Mouse (Mus musculus) heart, adult 2 months (tissue): ENCODE results near the gene F7. TPM values are rescaled to one million over a fixed set of nuclear protein-coding genes. Genes with fewer than 3 reads are reported as not detected.

Experiments used
- DNase-seq, 2 experiments: peaks; one replicate each; pipeline ENCODE4 v3.0.0; 2021
- H3K27ac ChIP-seq: fragments of 200-600 bp; 2 replicates; pipeline ENCODE4 v1.8.1; 2022
- H3K27me3 ChIP-seq: fragments of 200-500 bp; 2 replicates; pipeline ENCODE4 v1.6.1; 2012; ENCODE audit warnings: mild to moderate bottlenecking, low read length, inconsistent platforms, mixed read lengths; ENCODE audit not compliant: control insufficient read depth, insufficient read depth
- H3K36me3 ChIP-seq: fragments of 200-500 bp; 2 replicates; pipeline ENCODE4 v1.6.1; 2012; ENCODE audit warnings: low read length, inconsistent platforms; ENCODE audit not compliant: control insufficient read depth, insufficient read depth
- H3K4me1 ChIP-seq: fragments of 200-500 bp; 2 replicates; pipeline ENCODE4 v1.6.1; 2011; ENCODE audit warnings: low read length; ENCODE audit not compliant: control insufficient read depth, insufficient read depth
- H3K4me3 ChIP-seq: fragments of 200-600 bp; 2 replicates; pipeline ENCODE4 v1.8.1; 2022
- H3K79me2 ChIP-seq: fragments of 200-500 bp; replicated peaks from 2 replicates; pipeline ENCODE4 v1.6.1; 2012; ENCODE audit warnings: mild to moderate bottlenecking, inconsistent platforms, low read length, moderate library complexity, mixed read lengths; ENCODE audit not compliant: control insufficient read depth, insufficient read depth
- H3K9ac ChIP-seq: fragments of 200-500 bp; 2 replicates; pipeline ENCODE4 v1.6.1; 2012; ENCODE audit warnings: low read depth, mild to moderate bottlenecking, control low read depth, inconsistent platforms, low read length, mixed read lengths
- CTCF ChIP-seq: fragments of 200-600 bp; IDR thresholded peaks from 2 replicates; pipeline ENCODE4 v1.8.1; 2022; ENCODE audit warnings: antibody characterized with exemption, mild to moderate bottlenecking, moderate library complexity
- EP300 ChIP-seq: fragments of 200-500 bp; IDR thresholded peaks from 2 replicates; pipeline ENCODE4 v1.6.1; 2011; ENCODE audit warnings: low read depth, low read length, control low read depth; ENCODE audit not compliant: insufficient read depth
- POLR2A ChIP-seq: fragments of 200-500 bp; IDR thresholded peaks from 2 replicates; pipeline ENCODE4 v1.6.1; 2011; ENCODE audit warnings: mild to moderate bottlenecking, low read depth, low read length, control low read depth; ENCODE audit not compliant: insufficient read depth
- WGBS: fragments of 180-500 bp; shearing (Covaris S2); methylation state at CpG from one replicate; pipeline ENCODE4 v1.1.7; 2018; 5-methylcytosine and 5-hydroxymethylcytosine counted together
- intact Hi-C: fragments of 180-260 bp; cut with DNase I; formaldehyde crosslinking; loops from one replicate; pipeline ENCODE4 v1.15.1; 2025
- polyA plus RNA-seq: library from polyadenylated mRNA; depleted of rRNA; stranded (reverse); fragments of >200 nt; gene quantifications from 2 replicates; pipeline ENCODE4 v1.2.3, GENCODE M21; 2012
- total RNA-seq, 2 experiments: library from RNA; stranded (reverse); gene quantifications; 2 replicates each; pipeline ENCODE4 v1.2.3; 2021

F7 gene
- total and polyA plus RNA-seq, 3 experiments = 0.21 to 0.45 (median 0.21) TPM

DNA sequence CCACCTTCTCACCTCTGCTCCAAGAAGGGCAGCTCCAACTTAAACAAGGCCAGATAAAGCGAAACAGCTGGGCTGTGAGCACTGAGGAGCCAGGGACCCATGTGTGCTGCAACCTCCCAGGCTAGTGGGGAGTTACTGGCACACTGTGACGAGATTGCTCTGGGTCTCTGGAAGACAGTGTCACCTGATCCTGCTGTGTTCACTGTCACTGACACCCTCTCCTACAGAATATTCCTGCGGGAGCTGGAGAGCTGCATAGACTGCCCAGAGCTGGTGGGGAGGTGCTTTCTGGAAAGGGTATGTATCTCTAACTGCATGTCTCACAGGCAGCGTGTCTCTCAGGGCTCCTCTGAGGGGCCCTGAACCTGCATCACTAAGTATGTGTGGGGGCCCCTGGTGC is 18.4 kb upstream of the F7 start:
- DNase-seq = no peak

GRCm38 (mm10) chr8:13010313-13010712 is 15.5 kb upstream of the F7 start:
- intact Hi-C loops = no loop called here

More for the DNA sequence above, 18.4 kb upstream of the F7 start:
- H3K4me3 ChIP-seq = no peak overlapping the region
- WGBS = 66% methylated on average over 4 of the region's 4 CpGs
- H3K27me3 ChIP-seq = no peaks in the 10 kb centered on the region
- intact Hi-C loops = no loop called here
- no peaks in the 10 kb centered on the region for H3K4me1 ChIP-seq
- no peaks in the 10 kb centered on the region for H3K36me3 ChIP-seq
- H3K9ac ChIP-seq = no peak overlapping the region
- no peaks in the 10 kb centered on the region for H3K79me2 ChIP-seq
- H3K27ac ChIP-seq = no peak overlapping the region
- no peak for TF ChIP-seq POLR2A
- no peak for TF ChIP-seq CTCF
- no peak for TF ChIP-seq EP300

DNA sequence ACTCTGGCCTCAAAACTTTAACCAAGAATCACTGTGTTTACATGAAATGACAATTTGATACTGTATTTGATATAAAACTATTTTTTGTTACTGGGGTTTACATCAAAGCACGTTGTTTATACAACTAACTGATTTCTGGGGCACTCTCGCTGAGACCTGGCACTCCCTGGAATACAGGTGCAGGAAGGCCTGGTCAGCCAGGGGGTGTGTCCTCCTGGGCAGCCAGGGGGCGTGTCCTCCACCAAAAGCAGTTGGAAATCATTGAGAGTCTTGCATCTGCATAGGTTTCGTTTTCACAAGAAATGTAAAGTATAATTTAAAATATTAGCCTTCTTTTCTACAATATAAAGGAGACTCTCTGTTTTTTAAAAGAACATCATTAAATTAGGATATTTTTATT is 6.3 kb upstream of the F7 start:
- H3K9ac ChIP-seq = no peak overlapping the region
- TF ChIP-seq EP300 (no peak), CTCF (no peak), POLR2A (no peak)
- H3K27ac ChIP-seq = no peak overlapping the region
- 64% methylated on average over 4 of the region's 4 CpGs for whole genome bisulfite sequencing
- H3K36me3 ChIP-seq = no peaks in the 10 kb centered on the region
- no peaks in the 10 kb centered on the region for H3K27me3 ChIP-seq
- no peak overlapping the region for H3K4me3 ChIP-seq
- no peaks in the 10 kb centered on the region for H3K79me2 ChIP-seq
- DNase-seq = no peak
- intact Hi-C loops = no loop called here
- no peaks in the 10 kb centered on the region; the same call in 1 of the 2 replicates for H3K4me1 ChIP-seq

More at GRCm38 (mm10) chr8:13010313-13010712, 15.5 kb upstream of the F7 start:
- Histone ChIP-seq H3K79me2 (no peaks in the 10 kb centered on the region), H3K27me3 (no peaks in the 10 kb centered on the region), H3K36me3 (no peaks in the 10 kb centered on the region), H3K4me3 (no peak overlapping the region), H3K27ac (no peak overlapping the region), H3K4me1 (no peaks in the 10 kb centered on the region), H3K9ac (no peak overlapping the region)
- TF ChIP-seq EP300 (no peak), CTCF (no peak), POLR2A (no peak)
- no peak for DNase-seq
- WGBS = 52% methylated on average over 4 of the region's 4 CpGs

- Histone ChIP-seq H3K79me2 (no peaks in the 10 kb centered on the region), H3K4me1 (no peaks in the 10 kb centered on the region; the same call in 1 of the 2 replicates), H3K36me3 (no peaks in the 10 kb centered on the region), H3K27ac (no peak overlapping the region), H3K27me3 (no peaks in the 10 kb centered on the region), H3K4me3 (no peak overlapping the region), H3K9ac (no peak overlapping the region)
- DNase-seq = no peak
- 91% methylated on average over 8 of the region's 8 CpGs for WGBS
- intact Hi-C loops = no loop called here
- TF ChIP-seq EP300 = no peak
- TF ChIP-seq POLR2A = no peak
- no peak for TF ChIP-seq CTCF
Measured at GRCm38 (mm10) chr8:13021830-13022229, 4.0 kb upstream of the F7 start.

DNA sequence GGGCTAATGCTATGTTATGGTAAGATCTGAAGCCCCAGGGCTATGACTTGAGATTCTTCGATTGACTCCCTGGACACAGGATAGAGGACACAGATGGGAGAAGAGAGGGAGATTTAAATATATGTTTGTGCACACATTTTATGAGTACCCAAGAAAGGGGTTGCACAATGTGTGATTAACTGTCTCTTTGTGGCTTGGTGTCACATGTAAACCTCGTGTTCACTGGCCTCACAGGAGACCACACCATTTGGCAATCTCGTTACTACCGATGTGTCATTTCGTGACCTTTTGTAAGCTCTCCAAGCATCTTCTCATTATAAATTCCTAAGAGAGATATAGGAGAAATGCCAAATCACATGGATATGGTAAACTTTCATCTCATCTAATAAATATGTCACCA is 1.8 kb downstream of the F7 start:
- H3K4me3 ChIP-seq = no peak overlapping the region
- no peak overlapping the region for H3K9ac ChIP-seq
- no peaks in the 10 kb centered on the region; the same call in 1 of the 2 replicates for H3K4me1 ChIP-seq
- H3K79me2 ChIP-seq = no peaks in the 10 kb centered on the region
- no peak overlapping the region for H3K27ac ChIP-seq
- no peak for DNase-seq
- intact Hi-C loops = no loop called here
- H3K36me3 ChIP-seq = no peaks in the 10 kb centered on the region
- no peaks in the 10 kb centered on the region for H3K27me3 ChIP-seq
- TF ChIP-seq EP300 (no peak), POLR2A (no peak), CTCF (no peak)
- WGBS = 78% methylated on average over 5 of the region's 5 CpGs

GRCm38 (mm10) chr8:13028482-13028881 is 2.6 kb downstream of the F7 start:
- intact Hi-C loops = no loop called here
- no peak overlapping the region for H3K27ac ChIP-seq

More at GRCm38 (mm10) chr8:13028482-13028881, 2.6 kb downstream of the F7 start:
- Histone ChIP-seq H3K4me3 (no peak overlapping the region), H3K4me1 (no peaks in the 10 kb centered on the region; the same call in 1 of the 2 replicates), H3K9ac (no peak overlapping the region), H3K36me3 (no peaks in the 10 kb centered on the region), H3K27me3 (no peaks in the 10 kb centered on the region), H3K79me2 (no peaks in the 10 kb centered on the region)
- no peak for TF ChIP-seq POLR2A
- TF ChIP-seq CTCF = no peak
- no peak for TF ChIP-seq EP300
- no peak for DNase-seq
- WGBS = 53% methylated on average over 5 of the region's 5 CpGs
